Mouse (Mus musculus): ENCODE data around the gene Psmc3.

Psmc3 gene

DNA sequence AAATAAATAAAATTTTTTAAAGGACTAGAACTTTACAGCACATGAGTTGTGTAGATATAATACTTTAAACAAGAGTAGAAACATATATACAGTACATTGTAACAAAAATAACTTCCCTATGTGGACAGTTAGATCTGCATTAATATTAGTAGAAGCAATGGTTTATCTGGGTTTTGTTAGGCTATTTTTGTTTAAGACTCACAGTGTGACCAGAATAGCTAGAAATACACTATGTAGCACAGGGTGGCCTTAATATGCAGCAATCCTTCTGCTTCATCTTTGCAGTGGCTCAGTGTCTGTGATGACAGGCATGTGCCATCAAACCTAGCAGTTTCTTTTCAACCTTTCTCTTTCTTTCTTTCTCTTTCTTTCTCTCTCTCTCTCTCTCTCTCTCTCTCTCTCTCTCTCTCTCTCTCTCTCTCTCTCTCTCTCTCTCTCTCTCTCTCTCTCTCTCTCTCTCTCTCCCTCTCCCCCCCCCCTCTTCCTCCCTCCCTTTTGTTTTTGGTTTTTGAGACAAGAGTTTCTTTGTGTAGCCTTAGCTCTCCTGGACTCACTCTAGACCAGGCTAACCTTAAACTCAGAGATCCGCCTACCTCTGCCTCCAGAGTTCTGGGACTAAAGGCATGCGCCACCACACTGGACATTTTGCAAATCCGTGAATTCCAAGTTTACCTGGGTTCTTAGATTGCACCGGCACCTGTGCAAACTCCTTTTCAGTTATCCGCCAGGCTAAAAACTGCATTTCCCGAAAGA lies 452 bp upstream of the Psmc3 start:
- DNase-seq (ENCODE audit: low spot score in 2 of 2) = no peak

GRCm38 (mm10) chr2:91058435-91058834 lies 4.6 kb downstream of the Psmc3 start:
- DNase-seq (ENCODE audit: low spot score in 2 of 2) = no peak

DNA sequence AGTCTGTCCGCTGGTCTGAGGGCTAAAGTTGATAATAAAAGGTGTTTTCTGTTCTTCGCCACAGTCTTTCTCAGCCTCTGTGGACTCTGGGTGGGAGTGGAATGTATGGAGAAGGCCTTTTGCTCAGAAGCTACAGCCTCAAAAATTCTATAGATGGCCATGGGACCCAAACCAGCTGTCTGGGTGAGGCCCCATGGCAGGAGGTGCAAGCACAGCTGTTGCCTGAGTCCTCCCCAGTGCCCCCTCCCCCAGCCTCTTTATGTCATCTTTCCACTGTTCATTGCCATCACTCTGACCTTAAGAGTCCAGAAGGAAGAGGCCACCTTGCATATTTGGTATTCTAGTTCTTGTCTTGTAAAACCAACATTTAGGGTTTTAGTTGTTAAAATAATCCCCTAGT lies 5.6 kb downstream of the Psmc3 start:
- no peak for DNase-seq (ENCODE audit: low spot score in 2 of 2)

- peak in 1 of 2 experiments; percentile 36 for DNase-seq (ENCODE audit: low spot score in 2 of 2)
Observed at GRCm38 (mm10) chr2:91060544-91061355, 6.9 kb downstream of the Psmc3 start.

DNA sequence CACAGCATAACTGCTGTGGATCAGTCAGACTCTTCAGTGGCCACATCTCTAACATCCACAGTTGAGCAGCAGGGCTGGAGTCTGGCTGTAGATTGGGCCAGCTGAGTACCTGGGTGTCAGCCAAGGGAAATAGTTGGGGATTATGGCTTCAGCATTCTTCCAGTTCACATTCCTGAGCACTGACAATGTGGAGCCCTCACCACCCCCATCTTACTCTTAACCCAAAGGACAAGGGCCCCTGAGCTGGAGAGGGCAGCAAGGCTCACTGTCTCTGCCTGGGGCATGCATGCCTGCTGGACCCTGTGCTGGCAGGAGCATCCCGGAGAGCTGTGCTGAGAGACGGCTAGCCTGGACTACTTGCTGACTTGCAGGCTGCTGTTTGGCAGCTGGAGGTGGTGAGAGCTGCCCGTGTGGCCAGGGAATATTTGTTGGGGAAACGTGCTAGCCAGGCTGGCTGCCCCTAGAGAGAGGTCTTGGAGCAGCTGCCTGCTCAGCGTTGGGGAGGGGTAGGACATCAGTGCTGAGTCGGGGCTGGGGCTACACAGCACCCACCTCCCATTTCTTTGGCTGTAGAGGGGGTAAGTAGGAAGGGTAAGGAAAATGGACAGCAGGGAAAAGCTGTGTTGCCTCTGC lies 8.2 kb downstream of the Psmc3 start:
- DNase-seq (ENCODE audit: low spot score in 2 of 2) = no peak

DNA sequence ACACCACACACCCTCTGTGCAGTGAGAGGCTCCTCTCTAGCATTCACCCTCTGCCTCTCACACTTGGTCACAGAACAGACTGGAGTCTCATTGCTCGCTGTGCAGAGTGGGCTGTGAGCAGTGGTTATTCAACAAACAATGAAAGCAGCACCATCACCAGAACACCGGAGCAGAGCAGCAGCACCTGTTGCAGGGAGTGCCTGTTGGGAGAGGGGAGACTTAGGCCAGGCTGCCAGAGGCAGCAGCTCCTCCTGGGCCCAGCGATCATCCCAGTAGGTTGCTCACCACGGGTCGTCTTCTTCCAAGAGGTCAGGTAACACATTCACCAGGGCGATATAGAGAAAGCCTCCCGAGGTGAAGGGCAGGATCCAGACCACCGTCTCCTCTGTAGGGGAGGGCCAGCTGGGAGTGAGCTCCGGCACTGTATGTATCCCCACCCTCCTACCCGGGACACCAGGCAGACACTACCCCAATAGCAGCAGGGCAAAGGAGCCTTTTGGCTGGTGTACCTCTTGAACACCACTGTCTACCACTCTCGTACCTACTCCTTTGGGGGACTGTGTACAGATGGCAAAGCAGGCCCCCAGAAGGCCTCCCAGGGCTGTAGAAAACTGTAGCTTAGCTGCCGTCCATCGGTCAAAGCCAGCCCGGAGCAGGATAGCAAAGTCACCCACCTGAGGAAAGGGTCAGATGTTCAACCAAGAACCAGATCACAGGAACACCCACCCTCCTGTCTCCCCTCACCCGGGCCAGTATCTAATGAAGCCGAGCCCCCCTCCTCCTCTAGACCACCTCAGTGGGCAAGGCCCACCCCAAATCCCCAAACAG lies 9.2 kb downstream of the Psmc3 start:
- no peak for DNase-seq (ENCODE audit: low spot score in 2 of 2)

DNA sequence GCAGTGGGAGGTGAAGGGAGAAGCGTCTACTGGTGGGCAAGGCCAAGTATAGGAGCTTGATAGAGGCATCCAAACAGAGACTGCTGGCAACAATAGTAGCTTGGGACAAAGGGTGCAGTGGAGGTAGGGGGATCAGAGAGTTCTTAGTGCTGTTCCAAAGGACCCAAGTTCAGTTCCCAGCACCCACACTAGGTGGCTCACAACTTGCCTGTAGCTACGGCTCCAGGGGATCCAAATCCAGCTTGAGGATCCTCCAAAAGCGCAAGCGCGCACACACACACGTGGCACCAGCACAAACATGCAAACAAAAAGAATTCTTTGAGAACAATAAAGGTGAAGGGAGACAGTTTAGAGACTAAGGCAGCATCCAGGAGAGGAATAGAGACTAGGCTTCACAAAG lies 10.4 kb downstream of the Psmc3 start:
- no peak for DNase-seq (ENCODE audit: low spot score in 2 of 2)

- peak in 1 of 2 experiments; percentile 64 for DNase-seq (ENCODE audit: low spot score in 2 of 2)
Observed at GRCm38 (mm10) chr2:91065544-91065943, 11.7 kb downstream of the Psmc3 start.

DNA sequence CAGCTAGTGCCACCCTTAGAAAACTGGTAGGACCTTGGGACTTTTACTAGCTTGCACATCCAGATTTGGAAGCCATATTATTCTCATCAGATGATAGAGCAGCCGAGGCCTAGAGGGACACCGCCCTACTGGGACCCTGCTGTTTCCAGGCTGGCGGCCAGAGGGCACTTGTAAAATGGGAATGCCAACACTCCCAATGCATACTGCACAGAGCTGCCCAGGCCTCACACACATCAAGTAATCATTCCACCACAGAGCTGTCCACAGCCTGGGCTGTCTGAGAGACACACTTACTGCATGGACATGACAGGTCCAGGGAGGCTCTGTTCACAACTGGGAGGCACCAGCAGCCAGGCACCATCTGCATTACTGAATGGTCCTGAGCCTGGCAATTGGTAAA lies 12.6 kb downstream of the Psmc3 start:
- DNase-seq (ENCODE audit: low spot score in 2 of 2) = no peak

DNA sequence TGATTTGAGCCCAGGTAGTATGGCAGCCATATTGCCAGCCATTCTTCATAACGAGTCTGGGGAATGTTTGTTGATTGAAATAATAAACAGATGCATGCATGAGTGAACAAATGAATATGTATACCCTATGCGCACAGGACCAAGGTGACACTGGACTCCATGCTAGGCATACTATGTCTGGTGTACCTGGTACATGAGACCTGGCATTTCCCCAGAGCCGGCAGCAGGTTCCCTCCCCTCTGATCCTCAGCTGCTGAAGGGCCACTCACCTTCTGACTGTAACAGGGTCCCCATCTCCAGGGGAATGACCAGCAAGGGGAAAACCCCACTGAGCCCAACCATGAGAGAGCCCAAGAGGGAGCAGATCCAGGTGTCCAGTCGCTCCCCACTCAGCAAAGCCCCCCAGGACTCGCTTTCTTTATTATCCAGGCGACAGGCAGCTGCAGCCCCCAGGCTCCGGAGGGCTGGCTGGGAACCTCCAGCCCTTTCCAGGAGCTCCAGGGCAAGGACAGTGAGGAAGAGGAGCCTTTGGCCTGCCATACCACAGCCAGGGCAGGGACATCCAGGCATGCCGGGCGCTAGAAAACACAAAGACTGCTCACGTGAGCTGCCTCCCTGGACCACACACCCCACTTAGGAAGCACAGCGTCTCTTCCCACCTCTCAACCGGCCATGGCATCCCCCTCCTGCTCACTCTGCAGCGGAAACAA lies 14.5 kb downstream of the Psmc3 start:
- no peak for DNase-seq (ENCODE audit: low spot score in 2 of 2)

GRCm38 (mm10) chr2:91068872-91069165 lies 15.0 kb downstream of the Psmc3 start:
- DNase-seq (ENCODE audit: low spot score in 2 of 2) = no peak

DNA sequence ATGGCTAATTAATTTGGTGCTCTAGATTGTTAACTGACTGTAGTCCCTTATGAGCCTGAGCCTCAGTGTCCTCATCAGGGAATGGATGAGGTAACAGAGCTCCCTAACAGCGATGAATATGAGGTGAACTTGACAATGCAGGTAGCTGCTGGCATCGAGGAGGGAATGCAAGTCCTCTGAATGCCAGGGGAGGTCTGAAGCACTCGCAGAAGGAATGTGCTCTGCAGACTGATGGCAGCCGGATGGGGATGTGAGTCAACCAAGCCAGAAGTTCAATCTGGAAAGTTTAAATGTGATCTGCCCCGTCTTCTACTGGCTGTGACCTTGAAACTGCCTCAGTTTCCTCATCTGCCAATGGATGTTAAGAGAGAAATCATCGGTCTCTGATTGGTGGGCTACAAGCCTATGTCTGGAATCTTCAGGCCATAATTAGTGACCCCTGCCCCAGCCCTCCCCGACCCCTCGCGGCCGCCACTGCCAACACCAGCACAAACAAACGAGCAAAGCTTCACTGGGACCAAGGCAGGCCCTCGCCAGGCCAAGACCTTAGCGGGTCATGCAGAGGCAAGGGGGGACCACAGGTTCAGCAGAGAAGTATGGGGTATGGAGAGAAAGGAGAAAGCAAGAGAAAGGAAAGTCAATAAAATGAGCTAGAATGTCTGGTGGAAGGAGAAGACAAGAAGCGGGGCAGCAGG lies 15.6 kb downstream of the Psmc3 start:
- DNase-seq (ENCODE audit: low spot score in 2 of 2) = no peak

GRCm38 (mm10) chr2:91070076-91070800 lies 16.4 kb downstream of the Psmc3 start, which contains the start of gene Slc39a13:
Slc39a13 (minus strand) TSS chr2:91070417.
- DNase-seq (ENCODE audit: low spot score in 2 of 2) = peak; percentile 96

DNA sequence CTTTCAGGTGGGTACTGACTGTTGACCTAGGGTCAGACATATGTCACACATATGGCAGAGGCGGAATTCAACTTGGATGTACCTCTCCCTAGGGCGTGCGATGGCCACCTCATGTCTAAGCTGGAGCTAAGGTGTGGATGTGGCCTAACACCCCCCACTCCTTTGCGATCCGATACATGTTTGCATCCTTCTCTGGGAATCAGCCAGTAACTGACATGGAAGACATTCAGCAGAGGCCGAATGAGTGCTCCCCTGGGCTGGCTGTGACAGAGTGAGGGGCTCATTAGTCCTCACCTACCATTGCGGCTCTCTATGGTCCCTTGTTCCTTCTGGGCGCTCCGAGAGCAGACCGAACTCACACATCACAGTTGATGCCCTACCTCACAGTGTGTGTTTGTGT lies 17.2 kb downstream of the Psmc3 start:
- DNase-seq (ENCODE audit: low spot score in 2 of 2) = no peak

DNA sequence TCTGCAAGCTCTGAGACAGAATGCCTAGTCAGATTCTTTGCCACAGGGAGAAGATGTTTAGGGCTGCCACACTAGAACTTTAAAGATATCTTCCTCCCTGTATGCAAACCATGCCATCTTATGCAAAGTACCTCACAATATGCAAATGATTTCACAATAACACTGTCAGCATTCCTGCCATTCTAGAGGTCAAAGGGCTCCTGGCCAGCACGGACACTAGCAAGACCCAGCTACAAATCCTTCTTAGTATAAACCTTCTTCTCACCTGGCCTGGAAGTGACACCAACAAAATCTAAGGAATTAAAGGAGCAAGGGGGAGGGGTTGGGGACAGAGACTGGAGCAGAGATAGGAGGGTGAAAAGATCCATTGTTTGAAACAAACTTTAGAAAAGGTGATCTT lies 18.3 kb downstream of the Psmc3 start:
- DNase-seq (ENCODE audit: low spot score in 2 of 2) = no peak

GRCm38 (mm10) chr2:91077957-91078313 lies 24.1 kb downstream of the Psmc3 start:
- DNase-seq (ENCODE audit: low spot score in 2 of 2) = no peak

DNA sequence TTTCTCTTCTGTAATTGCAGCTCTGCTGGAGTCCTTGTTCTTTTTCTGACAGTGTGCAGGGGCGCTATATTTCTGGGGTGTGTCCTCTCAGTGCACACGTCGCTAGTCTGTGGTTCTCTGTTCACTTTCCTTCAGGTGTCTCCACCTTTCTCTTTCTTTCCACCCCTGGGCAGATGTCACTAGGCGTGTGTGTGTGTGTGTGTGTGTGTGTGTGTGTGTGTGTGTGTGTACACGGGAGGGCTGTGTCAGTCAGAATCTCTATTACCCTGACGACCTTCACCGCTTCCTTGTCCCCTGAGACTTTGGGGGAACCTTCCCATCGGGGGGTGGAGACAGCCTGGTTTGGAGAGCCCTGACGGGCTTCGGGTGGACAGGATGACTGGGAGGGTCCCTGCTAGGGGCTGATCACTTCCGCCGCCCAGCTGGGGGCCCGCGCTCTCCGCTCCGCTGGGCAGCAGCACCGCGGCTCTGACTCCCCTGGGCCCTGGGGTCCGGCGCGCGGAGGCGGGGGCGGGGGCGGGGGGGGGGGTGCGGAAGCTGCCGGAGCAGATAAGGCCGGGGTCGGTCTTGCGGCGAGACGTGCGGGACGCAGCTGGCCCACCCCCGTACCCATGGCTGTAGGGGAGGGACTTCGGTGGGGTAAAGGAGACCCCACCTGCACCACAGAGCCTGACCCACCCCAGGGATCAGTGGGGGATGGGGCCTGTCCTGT lies 24.7 kb downstream of the Psmc3 start:
- no peak for DNase-seq (ENCODE audit: low spot score in 2 of 2)

DNA sequence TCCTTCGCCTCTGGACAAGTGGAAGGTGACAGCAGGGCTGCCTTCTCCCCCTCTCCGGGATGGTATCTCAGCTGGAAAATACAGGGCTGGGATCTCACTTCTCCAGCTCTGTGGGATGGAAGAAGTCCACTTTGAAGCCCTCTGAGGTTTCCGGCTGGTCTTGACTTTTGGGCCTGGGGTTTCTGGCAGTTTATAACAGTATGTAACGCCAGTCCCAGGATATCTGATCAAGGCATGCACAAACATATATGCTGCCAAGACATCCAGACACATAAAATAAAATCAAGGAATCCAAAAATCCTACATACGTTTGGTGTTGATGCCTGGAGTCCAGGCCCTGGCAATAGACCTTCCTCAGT lies 25.2 kb downstream of the Psmc3 start:
- no peak for DNase-seq (ENCODE audit: low spot score in 2 of 2)

GRCm38 (mm10) chr2:91080784-91081513 lies 27.1 kb downstream of the Psmc3 start:
- DNase-seq (ENCODE audit: low spot score in 2 of 2) = no peak
